ENCODE assay signal across 8 mouse cellular contexts in genomic region chr10:67647777-67648727, GRCm38 (mm10).
A peak's percentile ranks its signal among the peaks of the same experiment; 100 is the strongest.
DNase-seq lines count a peak whose midpoint lies in the region; ATAC-seq and TF ChIP-seq lines count a peak whose summit lies in the region.

No protein-coding gene starts in this region.

- no peak for DNase-seq in lung, adult 2 months
- DNase-seq in lung, postnatal 25 days (ENCODE audit: low spot score), result no peak
- DNase-seq in forebrain, embryonic 11.5 days (ENCODE audit: low spot score), result no peak
- DNase-seq in heart, postnatal 36 days, result peak; percentile 38 to 44
- peak; percentile 8 for DNase-seq in liver
- peak; percentile 74 for DNase-seq in naive thymus-derived CD4-positive, alpha-beta T cell, adult 2 months (ENCODE audit: low read depth)
- no peak for DNase-seq in right cerebral cortex, postnatal 25 days
- DNase-seq in cerebellum, adult 2 months, result no peak

- H3K4me3 ChIP-seq in lung, adult 2 months (replicated peaks; ENCODE audit: extremely low read depth, low read depth, low read length), result peak overlapping the region; percentile 28
- no peak overlapping the region for H3K4me3 ChIP-seq in forebrain, embryonic 11.5 days (ENCODE audit: low read depth, low read length)
- H3K4me3 ChIP-seq in cerebellum, adult 2 months (replicated peaks; ENCODE audit: insufficient read depth, low read depth, low read length), result no peak overlapping the region

- no peaks in the 10 kb centered on the region for H3K36me3 ChIP-seq in forebrain, embryonic 11.5 days (ENCODE audit: control insufficient read depth, insufficient read depth, low read length)

- no peak for ATAC-seq in forebrain, embryonic 11.5 days (replicated peaks; ENCODE audit: low FRiP score)

- H3K4me1 ChIP-seq in lung, adult 2 months (ENCODE audit: control insufficient read depth, insufficient read depth, low read length), result peaks cover 3% of the 10 kb centered on the region; the same call in 1 of the 2 replicates
- 0 out of 2 replicates have a peak, but pooled peaks cover 4% of the 10 kb centered on the region for H3K4me1 ChIP-seq in forebrain, embryonic 11.5 days (replicated peaks; ENCODE audit: control insufficient read depth, insufficient read depth, low read length)
- H3K4me1 ChIP-seq in cerebellum, adult 2 months (ENCODE audit: control insufficient read depth, insufficient read depth, low read length), result no peaks in the 10 kb centered on the region

- WGBS in lung, adult 2 months, result 15% methylated on average over 20 of the region's 20 CpGs
- WGBS in forebrain, embryonic 11.5 days, result 36% methylated on average over 20 of the region's 20 CpGs
- 24% methylated on average over 20 of the region's 20 CpGs for WGBS in cerebellum, adult 2 months

- TF ChIP-seq POLR2A in lung, adult 2 months (IDR thresholded peaks at IDR 0.05; ENCODE audit: borderline replicate concordance, extremely low read depth, low read depth, low read length), result no peak
- TF ChIP-seq POLR2A in cerebellum, adult 2 months (IDR thresholded peaks at IDR 0.05; ENCODE audit: borderline replicate concordance, insufficient read depth, low read length), result no peak

- no peak overlapping the region for H3K9ac ChIP-seq in forebrain, embryonic 11.5 days (ENCODE audit: low read length)

- TF ChIP-seq CTCF in lung, adult 2 months (IDR thresholded peaks at IDR 0.05; ENCODE audit: insufficient read depth, low read length), result no peak
- no peak for TF ChIP-seq CTCF in cerebellum, adult 2 months (IDR thresholded peaks at IDR 0.05; ENCODE audit: borderline replicate concordance, insufficient read depth, low read depth, low read length)

- 0 out of 2 replicates have a peak overlapping the region, but pooled peaks have one; percentile 35 for H3K4me2 ChIP-seq in forebrain, embryonic 11.5 days (ENCODE audit: low read depth, low read length, severe bottlenecking)

- no peaks in the 10 kb centered on the region; the same call in 1 of the 2 replicates for H3K27me3 ChIP-seq in forebrain, embryonic 11.5 days (ENCODE audit: control insufficient read depth, insufficient read depth, low read length)
- H3K27me3 ChIP-seq in cerebellum, adult 2 months (ENCODE audit: control insufficient read depth, insufficient read depth, low read length), result no peaks in the 10 kb centered on the region

- H3K9me3 ChIP-seq in forebrain, embryonic 11.5 days (ENCODE audit: control insufficient read depth, low read length), result no peaks in the 10 kb centered on the region

- intact Hi-C loops in heart, postnatal 36 days (cut with DNase I), result loop anchor here (5.0 kb wide), 1 partner anchor 111 kb away; the partner anchor contains the start of gene Egr2

- H3K27ac ChIP-seq in forebrain, embryonic 11.5 days (ENCODE audit: low read depth, low read length), result no peak overlapping the region
- H3K27ac ChIP-seq in cerebellum, adult 2 months (ENCODE audit: insufficient read depth, low read length), result no peak overlapping the region

Comparison
In these comparisons a context has a peak if more than half of its experiments do, and no peak if none do; other contexts are left out.
1. DNase-seq: peak in heart, postnatal 36 days (2 of 2), liver (single experiment) and naive thymus-derived CD4-positive, alpha-beta T cell, adult 2 months (single experiment); none in lung, adult 2 months (single experiment), lung, postnatal 25 days (single experiment), forebrain, embryonic 11.5 days (single experiment), right cerebral cortex, postnatal 25 days (single experiment) and cerebellum, adult 2 months (0 of 2).